Mouse (Mus musculus) ES-E14 (cell line): Measurements from ENCODE around the gene Ddx5.

ENCODE experiments used
- HCFC1 ChIP-seq: IDR thresholded peaks from 2 replicates; pipeline ENCODE4 v1.6.1; 2012; ENCODE audit warnings: low read length, inconsistent platforms, borderline replicate concordance; ENCODE audit not compliant: insufficient read depth
- MAFK ChIP-seq: IDR thresholded peaks from 2 replicates; pipeline ENCODE4 v1.6.1; 2014; ENCODE audit warnings: mild to moderate bottlenecking, low read depth, low read length, inconsistent platforms; ENCODE audit not compliant: insufficient read depth
- ZC3H11A ChIP-seq: IDR thresholded peaks from 2 replicates; pipeline ENCODE4 v1.6.1; 2012; ENCODE audit warnings: low read depth, mild to moderate bottlenecking, inconsistent platforms, low read length, borderline replicate concordance
- ZNF384 ChIP-seq: IDR thresholded peaks from 2 replicates; pipeline ENCODE4 v1.6.1; 2012; ENCODE audit warnings: low read depth, low read length, inconsistent platforms

GRCm38 (mm10) chr11:106778589-106779387, 10.2 kb downstream of the Ddx5 start:
- TF ChIP-seq HCFC1, result no peak
- TF ChIP-seq ZNF384, result peak; percentile 83
- no peak for TF ChIP-seq MAFK
- no peak for TF ChIP-seq ZC3H11A
